Mouse (Mus musculus) heart, adult 9 months (tissue): ENCODE measurements around the gene 9830107B12Rik.

Source experiments
- DNase-seq, 2 experiments: peaks; one replicate each; pipeline ENCODE4 v3.0.0; 2022; ENCODE audit warnings: low spot score in 2 of 2

Gene 9830107B12Rik

GRCm38 (mm10) chr17:48094820-48095680 lies 51.0 kb downstream of the 9830107B12Rik start:
- no peak for DNase-seq

GRCm38 (mm10) chr17:48093286-48093817 lies 52.7 kb downstream of the 9830107B12Rik start:
- DNase-seq, result no peak

GRCm38 (mm10) chr17:48090305-48090704 lies 55.8 kb downstream of the 9830107B12Rik start:
- no peak for DNase-seq

DNA sequence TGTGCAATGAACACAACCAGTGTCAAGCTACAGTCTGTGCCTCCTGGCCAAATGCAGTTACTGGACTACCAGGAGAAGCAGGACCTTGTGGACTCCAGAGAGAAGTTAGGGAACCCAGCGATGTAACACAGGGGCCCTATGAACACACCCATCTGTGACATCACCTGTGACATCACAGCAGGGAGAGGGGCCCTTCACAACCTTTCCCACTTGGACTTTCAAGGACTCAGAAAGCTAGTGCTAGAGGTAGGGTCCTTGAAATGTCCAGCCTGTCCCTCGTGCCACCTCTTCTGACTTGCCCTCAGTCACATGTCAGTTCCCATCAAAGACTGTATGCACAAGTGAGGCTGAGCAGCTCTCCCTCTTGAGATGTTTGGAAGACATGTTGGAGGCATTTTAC lies 56.6 kb downstream of the 9830107B12Rik start:
- no peak for DNase-seq

- no peak for DNase-seq
Observed at GRCm38 (mm10) chr17:48089019-48089418, 57.0 kb downstream of the 9830107B12Rik start, which contains the start of gene 1700067P10Rik. 1700067P10Rik (plus strand) TSS chr17:48089319.

DNA sequence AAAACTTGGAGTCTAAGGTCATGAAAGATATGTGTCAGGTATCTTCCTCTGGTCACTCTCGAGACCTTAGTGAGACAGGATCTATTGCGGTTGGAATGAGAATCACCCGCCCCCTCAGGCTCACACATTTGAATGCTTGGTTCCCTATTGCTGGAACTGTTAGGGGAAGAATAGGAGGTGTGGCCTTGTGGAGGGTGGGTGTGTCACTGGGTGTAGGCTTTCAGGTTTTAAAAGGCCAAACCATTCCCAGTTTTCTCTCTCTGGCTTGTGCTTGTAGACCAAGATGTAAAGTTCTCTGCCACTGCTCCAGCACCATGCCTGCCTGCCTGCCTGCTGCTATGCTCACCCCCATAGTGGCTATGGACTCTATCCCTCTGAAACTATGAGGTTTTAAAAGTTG lies 65.4 kb downstream of the 9830107B12Rik start:
- DNase-seq, result no peak
